Mouse (Mus musculus): ENCODE measurements around the gene Pgap1.

Pgap1 gene

GRCm38 (mm10) chr1:54555364-54556140, 1.9 kb downstream of the Pgap1 start:
- TF ChIP-seq GATA4 (IDR thresholded peaks at IDR 0.05; ENCODE audit: insufficient replicate concordance, low read length): no peak

- TF ChIP-seq GATA4 (IDR thresholded peaks at IDR 0.05; ENCODE audit: insufficient replicate concordance, low read length): no peak
These were observed 4.9 kb downstream of the Pgap1 start for GRCm38 (mm10) chr1:54552621-54553020.

GRCm38 (mm10) chr1:54545200-54545599, 12.3 kb downstream of the Pgap1 start:
- TF ChIP-seq GATA4 (IDR thresholded peaks at IDR 0.05; ENCODE audit: insufficient replicate concordance, low read length): no peak

- no peak for TF ChIP-seq GATA4 (IDR thresholded peaks at IDR 0.05; ENCODE audit: insufficient replicate concordance, low read length)
These were observed 14.6 kb downstream of the Pgap1 start for GRCm38 (mm10) chr1:54542920-54543319.

- TF ChIP-seq GATA4 (IDR thresholded peaks at IDR 0.05; ENCODE audit: insufficient replicate concordance, low read length): no peak
These were observed 26.3 kb downstream of the Pgap1 start for GRCm38 (mm10) chr1:54531170-54531569.

- TF ChIP-seq GATA4 (IDR thresholded peaks at IDR 0.05; ENCODE audit: insufficient replicate concordance, low read length): no peak
These were observed 33.8 kb downstream of the Pgap1 start for GRCm38 (mm10) chr1:54523717-54524116.

- no peak for TF ChIP-seq GATA4 (IDR thresholded peaks at IDR 0.05; ENCODE audit: insufficient replicate concordance, low read length)
These were observed 37.4 kb downstream of the Pgap1 start for GRCm38 (mm10) chr1:54520062-54520577.

GRCm38 (mm10) chr1:54513836-54514235, 43.6 kb downstream of the Pgap1 start:
- no peak for TF ChIP-seq GATA4 (IDR thresholded peaks at IDR 0.05; ENCODE audit: insufficient replicate concordance, low read length)

- TF ChIP-seq GATA4 (IDR thresholded peaks at IDR 0.05; ENCODE audit: insufficient replicate concordance, low read length): no peak
These were observed 59.0 kb downstream of the Pgap1 start for GRCm38 (mm10) chr1:54498496-54498895.

GRCm38 (mm10) chr1:54496254-54496653, 61.2 kb downstream of the Pgap1 start:
- TF ChIP-seq GATA4 (IDR thresholded peaks at IDR 0.05; ENCODE audit: insufficient replicate concordance, low read length): no peak

- TF ChIP-seq GATA4 (IDR thresholded peaks at IDR 0.05; ENCODE audit: insufficient replicate concordance, low read length): no peak
These were observed 64.0 kb downstream of the Pgap1 start for GRCm38 (mm10) chr1:54493496-54493895.

- no peak for TF ChIP-seq GATA4 (IDR thresholded peaks at IDR 0.05; ENCODE audit: insufficient replicate concordance, low read length)
These were observed 65.0 kb downstream of the Pgap1 start for GRCm38 (mm10) chr1:54492435-54492841.

GRCm38 (mm10) chr1:54484744-54485420, 72.6 kb downstream of the Pgap1 start:
- no peak for TF ChIP-seq GATA4 (IDR thresholded peaks at IDR 0.05; ENCODE audit: insufficient replicate concordance, low read length)

- no peak for TF ChIP-seq GATA4 (IDR thresholded peaks at IDR 0.05; ENCODE audit: insufficient replicate concordance, low read length)
These were observed 77.0 kb downstream of the Pgap1 start for GRCm38 (mm10) chr1:54480491-54480890.

- no peak for TF ChIP-seq GATA4 (IDR thresholded peaks at IDR 0.05; ENCODE audit: insufficient replicate concordance, low read length)
These were observed 88.8 kb downstream of the Pgap1 start for GRCm38 (mm10) chr1:54468662-54469061.

GRCm38 (mm10) chr1:54467366-54467765, 90.1 kb downstream of the Pgap1 start:
- TF ChIP-seq GATA4 (IDR thresholded peaks at IDR 0.05; ENCODE audit: insufficient replicate concordance, low read length): no peak
